Mouse (Mus musculus): ENCODE measurements at regions not wholly inside any gene's neighbourhood (a gene's known extent, or its start where the extent isn't known, plus 50 kb on each side); places are given as distances from the start of the nearest gene placed in this dataset.

GRCm38 (mm10) chr3:144079960-144080359 is 125.1 kb downstream of the Lmo4 start:
- TF ChIP-seq ZNF384 (IDR thresholded peaks at IDR 0.05; ENCODE audit: low read depth, low read length) (no peak), CHD2 (IDR thresholded peaks at IDR 0.05; ENCODE audit: low read depth, low read length) (no peak)
